Comparison of ENCODE assay signal across 8 mouse cellular contexts in genomic region chr1:168214040-168214443, GRCm38 (mm10).
DNase-seq lines count a peak whose midpoint lies in the region; ATAC-seq and TF ChIP-seq lines count a peak whose summit lies in the region.

No protein-coding gene starts in this region.

- peak; percentile 93 for TF ChIP-seq CTCF in cortical plate, adult 2 months (IDR thresholded peaks at IDR 0.05; ENCODE audit: extremely low read depth, insufficient read depth, low read length)
- peak; percentile 95 for TF ChIP-seq CTCF in hindbrain, postnatal 0 days (IDR thresholded peaks at IDR 0.05; ENCODE audit: low read depth)

- H3K36me3 ChIP-seq in hindbrain, postnatal 0 days (ENCODE audit: insufficient read depth, low read length) = peaks cover 2% of the 10 kb centered on the region; the same call in 1 of the 2 replicates

- no peak overlapping the region for H3K9ac ChIP-seq in hindbrain, postnatal 0 days (replicated peaks; ENCODE audit: low read length)

- 4% methylated on average over 5 of the region's 5 CpGs for WGBS in hindbrain, postnatal 0 days

- no peak for TF ChIP-seq POLR2A in cortical plate, adult 2 months (IDR thresholded peaks at IDR 0.05; ENCODE audit: extremely low read depth, insufficient read depth, low read length)

- no peak overlapping the region for H3K4me2 ChIP-seq in hindbrain, postnatal 0 days (ENCODE audit: low read depth, low read length)

- H3K4me1 ChIP-seq in cortical plate, adult 2 months (ENCODE audit: control insufficient read depth, insufficient read depth, low read length) = no peaks in the 10 kb centered on the region; the same call in 1 of the 2 replicates
- H3K4me1 ChIP-seq in hindbrain, postnatal 0 days (ENCODE audit: insufficient read depth, low read length) = peaks cover 26% of the 10 kb centered on the region

- DNase-seq in CD4-positive, CD25-positive, alpha-beta regulatory T cell, adult 2 months (ENCODE audit: low read depth, low spot score) = peak; percentile 1
- DNase-seq in gastrocnemius, adult 8-10 months (ENCODE audit: low spot score in 2 of 2) = peak; percentile 48
- peak; percentile 94 for DNase-seq in hindbrain, postnatal 0 days (ENCODE audit: low spot score)
- peak; percentile 75 to 78 for DNase-seq in left cerebral cortex, adult 18-20 months (ENCODE audit: low spot score in 2 of 2)
- DNase-seq in right cerebral cortex, postnatal 36 days (ENCODE audit: low spot score in 2 of 2) = peak; percentile 45 to 62

- no peaks in the 10 kb centered on the region for H3K9me3 ChIP-seq in hindbrain, postnatal 0 days (ENCODE audit: low read length)

- no peak overlapping the region for H3K27ac ChIP-seq in cortical plate, adult 2 months (ENCODE audit: insufficient read depth, low read length)
- H3K27ac ChIP-seq in hindbrain, postnatal 0 days = no peak overlapping the region

- no peak for ATAC-seq in CD4-positive, CD25-positive, alpha-beta regulatory T cell, adult 4 months
- ATAC-seq in hindbrain, postnatal 0 days = peak; percentile 87
- peak; percentile 78 for ATAC-seq in megakaryocyte, adult 5-6 weeks (ENCODE audit: poor library complexity, severe bottlenecking)

- no peak overlapping the region for H3K4me3 ChIP-seq in cortical plate, adult 2 months (ENCODE audit: insufficient read depth, low read length)
- no peak overlapping the region for H3K4me3 ChIP-seq in hindbrain, postnatal 0 days (ENCODE audit: low read length)

- no peaks in the 10 kb centered on the region for H3K27me3 ChIP-seq in hindbrain, postnatal 0 days (ENCODE audit: insufficient read depth, low read length)

Comparison
In these comparisons a context has a peak if more than half of its experiments do, and no peak if none do; other contexts are left out.
1. DNase-seq: peak in every context shown above with its lines; median percentile 94 in hindbrain, postnatal 0 days; 76 in left cerebral cortex, adult 18-20 months; 54 in right cerebral cortex, postnatal 36 days; 48 in gastrocnemius, adult 8-10 months; 1 in CD4-positive, CD25-positive, alpha-beta regulatory T cell, adult 2 months.